Mouse (Mus musculus): ENCODE data around the gene 2310009B15Rik. TPM values are rescaled to one million over a fixed set of nuclear protein-coding genes. Genes with fewer than 3 reads are reported as not detected.
A peak's percentile ranks its signal among the peaks of the same experiment; 100 is the strongest.
"Not testable (repeated sequence)": the region's sequence is repeated elsewhere in the genome, so short reads cannot be mapped to it uniquely, and the experiment has no call there.

Gene 2310009B15Rik
- 38.1 and 38.9 TPM in 2 replicates for polyA plus RNA-seq (2015; fragmentation: Nextera tagmentation; extraction: Ambion mirVana)

GRCm38 (mm10) chr1:138856101-138856950 lies at the start of gene 2310009B15Rik:
TSS of gene 2310009B15Rik (minus strand) at chr1:138856852.
- not testable (repeated sequence) for H3K9me3 ChIP-seq; H3K27me3 ChIP-seq (replicated peaks); H3K4me1 ChIP-seq (replicated peaks); H3K36me3 ChIP-seq
- Histone ChIP-seq H3K4me3 (replicated peaks) (peak within 1 kb of the TSS; percentile 47), H3K9ac (peak within 1 kb of the TSS; percentile 51; the same call in 1 of the 2 replicates), H3K27ac (peak within 1 kb of the TSS; percentile 83), H3K4me2 (replicated peaks) (peak within 1 kb of the TSS; percentile 41)
- peak; percentile 99 for ATAC-seq
- under 1% methylated on average over 48 of the region's 79 CpGs for WGBS

- Histone ChIP-seq H3K27ac (no peak overlapping the region), H3K4me2 (replicated peaks) (no peak overlapping the region), H3K4me1 (replicated peaks) (0 out of 2 replicates have a peak, but pooled peaks cover 3% of the 10 kb centered on the region), H3K9ac (no peak overlapping the region), H3K9me3 (no peaks in the 10 kb centered on the region), H3K36me3 (no peaks in the 10 kb centered on the region), H3K4me3 (replicated peaks) (no peak overlapping the region), H3K27me3 (replicated peaks) (no peaks in the 10 kb centered on the region)
- ATAC-seq = no peak
- 65% methylated on average over 3 of the region's 3 CpGs for WGBS
These were observed 49.6 kb upstream of the 2310009B15Rik start for GRCm38 (mm10) chr1:138906256-138906655.

GRCm38 (mm10) chr1:138905092-138905765 lies 48.6 kb upstream of the 2310009B15Rik start:
- Histone ChIP-seq H3K9ac (no peak overlapping the region), H3K36me3 (no peaks in the 10 kb centered on the region), H3K4me1 (replicated peaks) (0 out of 2 replicates have a peak, but pooled peaks cover 3% of the 10 kb centered on the region), H3K4me2 (replicated peaks) (no peak overlapping the region), H3K27ac (no peak overlapping the region), H3K27me3 (replicated peaks) (no peaks in the 10 kb centered on the region), H3K4me3 (replicated peaks) (no peak overlapping the region), H3K9me3 (no peaks in the 10 kb centered on the region)
- WGBS = 68% methylated on average over 3 of the region's 3 CpGs
- peak; percentile 90 for ATAC-seq

- no peak overlapping the region for H3K4me3 ChIP-seq (replicated peaks)
- no peak overlapping the region for H3K4me2 ChIP-seq (replicated peaks)
- no peak overlapping the region for H3K9ac ChIP-seq
- no peaks in the 10 kb centered on the region for H3K9me3 ChIP-seq
- no peaks in the 10 kb centered on the region for H3K27me3 ChIP-seq (replicated peaks)
- H3K27ac ChIP-seq = no peak overlapping the region
- no peaks in the 10 kb centered on the region for H3K36me3 ChIP-seq
- ATAC-seq = no peak
- 92% methylated on average over 5 of the region's 5 CpGs for WGBS
- no peaks in the 10 kb centered on the region for H3K4me1 ChIP-seq (replicated peaks)
These were observed 47.2 kb upstream of the 2310009B15Rik start for GRCm38 (mm10) chr1:138903894-138904293.

- Histone ChIP-seq H3K27me3 (replicated peaks) (no peaks in the 10 kb centered on the region), H3K4me1 (replicated peaks) (no peaks in the 10 kb centered on the region)
These were observed 44.9 kb upstream of the 2310009B15Rik start for GRCm38 (mm10) chr1:138901431-138902117.

GRCm38 (mm10) chr1:138896088-138896487 lies 39.4 kb upstream of the 2310009B15Rik start:
- Histone ChIP-seq H3K36me3 (no peaks in the 10 kb centered on the region), H3K9ac (no peak overlapping the region), H3K4me1 (replicated peaks) (no peaks in the 10 kb centered on the region), H3K4me3 (replicated peaks) (no peak overlapping the region), H3K9me3 (no peaks in the 10 kb centered on the region), H3K27me3 (replicated peaks) (no peaks in the 10 kb centered on the region), H3K4me2 (replicated peaks) (no peak overlapping the region), H3K27ac (no peak overlapping the region)
- 77% methylated on average over 3 of the region's 3 CpGs for WGBS
- no peak for ATAC-seq

More at GRCm38 (mm10) chr1:138901431-138902117, 44.9 kb upstream of the 2310009B15Rik start:
- Histone ChIP-seq H3K36me3 (no peaks in the 10 kb centered on the region), H3K4me3 (replicated peaks) (no peak overlapping the region), H3K9ac (no peak overlapping the region), H3K27ac (no peak overlapping the region), H3K4me2 (replicated peaks) (no peak overlapping the region), H3K9me3 (no peaks in the 10 kb centered on the region)
- no peak for ATAC-seq
- WGBS = 88% methylated on average over 16 of the region's 16 CpGs

GRCm38 (mm10) chr1:138877470-138878254 lies 21.0 kb upstream of the 2310009B15Rik start:
- Histone ChIP-seq H3K4me3 (replicated peaks) (no peak overlapping the region), H3K4me2 (replicated peaks) (no peak overlapping the region), H3K27me3 (replicated peaks) (no peaks in the 10 kb centered on the region), H3K36me3 (no peaks in the 10 kb centered on the region), H3K9ac (no peak overlapping the region), H3K4me1 (replicated peaks) (no peaks in the 10 kb centered on the region), H3K27ac (no peak overlapping the region), H3K9me3 (no peaks in the 10 kb centered on the region)
- no peak for ATAC-seq
- 95% methylated on average over 14 of the region's 14 CpGs for WGBS

- Histone ChIP-seq H3K4me1 (replicated peaks) (no peaks in the 10 kb centered on the region), H3K27ac (no peak overlapping the region), H3K9me3 (no peaks in the 10 kb centered on the region), H3K4me3 (replicated peaks) (no peak overlapping the region), H3K27me3 (replicated peaks) (no peaks in the 10 kb centered on the region), H3K4me2 (replicated peaks) (no peak overlapping the region; the same call in 1 of the 2 replicates), H3K36me3 (no peaks in the 10 kb centered on the region), H3K9ac (no peak overlapping the region)
- ATAC-seq = no peak
- 56% methylated on average over 16 of the region's 16 CpGs for WGBS
These were observed 19.9 kb upstream of the 2310009B15Rik start for GRCm38 (mm10) chr1:138876371-138877045.

- Histone ChIP-seq H3K27ac (no peak overlapping the region), H3K9me3 (no peaks in the 10 kb centered on the region), H3K4me1 (replicated peaks) (peaks cover 17% of the 10 kb centered on the region), H3K4me2 (replicated peaks) (no peak overlapping the region), H3K9ac (no peak overlapping the region), H3K4me3 (replicated peaks) (no peak overlapping the region), H3K36me3 (no peaks in the 10 kb centered on the region), H3K27me3 (replicated peaks) (peaks cover 38% of the 10 kb centered on the region)
- no peak for ATAC-seq
- WGBS = 93% methylated on average over 1 of the region's 1 CpGs
These were observed 5.8 kb downstream of the 2310009B15Rik start for GRCm38 (mm10) chr1:138850823-138851222.

GRCm38 (mm10) chr1:138850161-138850539 lies 6.5 kb downstream of the 2310009B15Rik start:
- no peak for ATAC-seq
- 40% methylated on average over 2 of the region's 4 CpGs for WGBS

GRCm38 (mm10) chr1:138849531-138850160 lies 7.0 kb downstream of the 2310009B15Rik start:
- H3K27ac ChIP-seq = no peak overlapping the region
- peaks cover 17% of the 10 kb centered on the region for H3K4me1 ChIP-seq (replicated peaks)
- H3K4me2 ChIP-seq (replicated peaks) = no peak overlapping the region
- no peaks in the 10 kb centered on the region for H3K9me3 ChIP-seq
- WGBS = 14% methylated on average over 8 of the region's 8 CpGs
- H3K9ac ChIP-seq = no peak overlapping the region
- peaks cover 49% of the 10 kb centered on the region for H3K27me3 ChIP-seq (replicated peaks)
- no peaks in the 10 kb centered on the region for H3K36me3 ChIP-seq
- no peak overlapping the region for H3K4me3 ChIP-seq (replicated peaks)
- no peak for ATAC-seq

More at GRCm38 (mm10) chr1:138850161-138850539, 6.5 kb downstream of the 2310009B15Rik start:
- H3K9me3 ChIP-seq = no peaks in the 10 kb centered on the region
- H3K36me3 ChIP-seq = no peaks in the 10 kb centered on the region
- no peak overlapping the region for H3K4me3 ChIP-seq (replicated peaks)
- peaks cover 17% of the 10 kb centered on the region for H3K4me1 ChIP-seq (replicated peaks)
- no peak overlapping the region for H3K4me2 ChIP-seq (replicated peaks)
- no peak overlapping the region for H3K27ac ChIP-seq
- H3K27me3 ChIP-seq (replicated peaks) = peaks cover 45% of the 10 kb centered on the region
- H3K9ac ChIP-seq = no peak overlapping the region

All from intestine, embryonic 15.5 days (tissue).